Mouse (Mus musculus) kidney, postnatal 14 days (tissue): ENCODE measurements around the gene Rundc3b.

Experiments used
- DNase-seq: peaks from one replicate; pipeline ENCODE4 v3.0.0; 2022; ENCODE audit warnings: mixed read lengths

Rundc3b gene

DNA sequence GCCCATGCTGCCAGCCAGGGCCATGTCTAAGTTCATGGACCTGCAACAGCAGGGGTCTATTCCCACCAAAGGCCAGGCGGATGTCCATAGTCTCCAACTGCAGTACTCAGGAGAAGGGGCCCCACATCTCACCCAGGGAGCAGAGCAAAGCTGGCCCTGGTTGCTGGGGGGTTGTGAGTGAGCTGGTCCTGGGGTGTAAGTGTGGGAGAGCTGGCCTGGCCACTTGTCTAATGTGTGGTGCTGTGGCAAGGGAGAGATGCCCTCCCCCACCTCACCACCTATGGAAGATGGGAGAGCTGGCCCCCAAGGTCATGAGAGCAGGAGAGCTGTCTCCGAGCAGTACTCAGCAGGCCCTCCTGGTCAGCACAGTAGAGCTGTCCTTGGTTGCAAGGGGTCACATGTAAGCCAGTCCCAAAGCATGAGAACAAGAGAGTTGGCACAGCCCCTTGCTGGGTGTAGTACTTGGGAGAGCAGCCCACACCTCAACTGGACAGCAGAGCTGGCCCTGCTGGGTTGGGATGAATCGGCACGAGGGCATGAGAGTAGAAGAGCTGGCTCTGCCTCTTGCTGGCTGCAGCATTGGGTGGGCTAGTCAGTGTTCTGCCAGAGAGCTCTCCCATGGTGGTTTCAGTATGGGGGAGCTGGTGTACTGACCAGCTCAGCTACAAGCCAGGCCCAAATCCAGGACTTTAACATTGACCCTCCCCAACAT, 134.6 kb downstream of the Rundc3b start:
- DNase-seq = no peak

DNA sequence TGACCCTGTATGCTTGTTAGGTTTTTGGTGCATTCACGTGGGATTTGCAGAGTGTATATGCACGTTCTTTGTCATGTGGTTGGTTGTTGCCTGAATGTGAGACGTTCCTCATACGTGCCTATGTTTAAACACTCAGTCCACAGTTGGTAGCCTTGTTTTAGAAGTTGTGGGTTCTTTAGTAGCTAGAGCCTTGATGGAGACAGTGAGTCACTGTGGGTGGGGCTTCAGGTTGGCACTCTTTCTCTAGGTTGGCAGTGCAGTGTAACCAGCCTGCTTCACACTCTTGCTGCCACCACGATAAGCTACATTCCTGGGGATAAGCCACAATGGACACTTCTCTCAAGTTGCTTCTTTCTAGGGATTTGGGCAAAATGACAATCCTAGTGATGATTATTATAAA, 166.2 kb downstream of the Rundc3b start:
- DNase-seq = no peak

DNA sequence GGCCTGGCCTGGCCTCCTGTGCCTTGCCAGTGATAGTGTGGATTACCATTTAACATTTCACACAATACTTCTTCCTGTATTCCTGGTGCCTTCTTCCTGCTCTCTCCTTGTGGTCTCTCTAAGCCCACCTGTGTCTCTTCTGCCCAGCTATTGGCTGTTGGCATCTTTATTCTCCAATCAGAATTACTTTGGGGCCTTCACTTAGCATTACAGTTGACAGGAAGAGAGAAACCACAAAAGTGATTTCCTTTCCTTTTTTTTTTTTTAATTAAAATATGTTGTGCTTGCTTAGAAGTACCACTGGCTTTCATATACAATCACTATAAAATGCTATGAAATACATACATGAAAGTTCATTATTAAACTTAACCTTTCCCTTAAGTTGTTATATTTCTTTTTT, 167.2 kb downstream of the Rundc3b start:
- DNase-seq = no peak
